Mouse (Mus musculus) gastrocnemius, postnatal 14 days (tissue): ENCODE measurements around the gene Tsx. TPM values are rescaled to one million over a fixed set of nuclear protein-coding genes. Genes with fewer than 3 reads are reported as not detected.
"Not testable (repeated sequence)": the region's sequence is repeated elsewhere in the genome, so short reads cannot be mapped to it uniquely, and the experiment has no call there.

Experiments
- DNase-seq: peaks from one replicate; pipeline ENCODE4 v3.0.0; 2021; ENCODE audit warnings: mixed read lengths
- intact Hi-C: fragments of 180-260 bp; cut with DNase I; formaldehyde crosslinking; loops from one replicate; pipeline ENCODE4 v1.15.1; 2025; ENCODE audit warnings: low total_unique reads
- long read RNA-seq, 2 experiments: library from polyadenylated mRNA; stranded (forward); transcript quantifications; one replicate each; pipeline ENCODE4 v2.0.0; 2021
- total RNA-seq, 2 experiments: library from RNA; stranded (reverse); gene quantifications; 2 replicates each; pipeline ENCODE4 v1.2.3; 2021

The Tsx gene
- not detected for total RNA-seq
- long read RNA-seq, experiment 1 = 0 reads
- long read RNA-seq, experiment 2 = 0 reads

DNA sequence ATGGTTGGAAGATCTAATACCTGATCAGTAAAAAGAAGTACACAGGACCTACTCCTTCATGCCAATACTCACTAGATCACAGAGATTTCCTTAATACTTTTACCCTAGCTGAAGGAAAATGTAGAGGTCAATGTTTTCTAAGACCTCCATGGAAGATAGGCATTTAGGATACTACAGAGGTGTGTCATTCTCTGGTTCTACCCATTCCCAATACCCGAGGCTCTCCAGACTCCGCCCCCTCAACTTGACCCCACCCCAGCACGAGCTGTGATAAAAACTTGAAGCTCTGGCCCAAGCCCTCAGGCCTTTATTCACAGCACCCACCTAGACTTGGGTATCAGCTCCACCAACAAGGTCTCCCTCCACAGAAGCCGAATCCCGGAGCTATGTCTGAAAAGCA is at the start of gene Tsx:
Gene Tsx, plus strand, starts transcription at position 301 of the 400 bp plus-strand sequence.
- intact Hi-C loops = no loop called here
- DNase-seq = no peak

DNA sequence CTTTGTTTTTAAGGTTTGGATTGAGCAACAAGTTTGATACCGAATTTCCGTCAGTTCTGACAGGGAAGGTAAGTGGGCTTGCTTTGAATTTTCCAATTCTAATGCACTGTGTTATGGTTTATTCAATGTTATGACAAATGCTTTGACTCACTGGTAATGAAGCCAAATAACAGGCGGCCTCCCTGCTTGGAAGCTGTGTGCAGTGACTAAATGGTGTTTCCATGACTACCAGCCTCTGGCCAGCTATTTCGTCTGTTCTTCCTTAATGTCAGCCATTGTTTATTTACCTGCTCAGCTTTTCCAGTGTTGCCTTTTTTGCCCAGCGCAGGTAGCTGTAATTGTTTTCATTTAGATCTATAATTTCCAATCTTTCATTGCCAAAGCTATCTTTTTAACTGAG is 48.1 kb upstream of the Tsx start:
- intact Hi-C loops = no loop called here
- no peak for DNase-seq

DNA sequence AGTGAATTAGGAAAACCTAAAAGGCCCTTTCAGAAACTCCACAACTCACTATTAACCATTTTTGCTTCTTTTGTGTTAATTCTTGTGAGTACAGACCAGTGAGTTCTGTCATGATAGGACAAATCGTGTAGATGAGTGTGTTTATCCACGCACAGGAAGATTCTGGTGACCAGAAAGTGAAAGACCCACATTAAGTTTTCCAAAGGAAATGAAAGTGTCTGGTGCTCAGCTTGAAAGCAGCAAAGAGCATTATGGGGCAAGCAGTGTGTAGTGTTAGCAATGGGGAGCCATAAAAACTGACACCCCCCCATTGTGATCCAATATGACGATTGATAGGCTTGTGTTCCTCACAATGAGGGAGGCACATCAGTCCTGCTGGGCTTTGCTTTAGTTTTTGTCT is 45.6 kb upstream of the Tsx start:
- intact Hi-C loops = no loop called here
- DNase-seq = no peak

DNA sequence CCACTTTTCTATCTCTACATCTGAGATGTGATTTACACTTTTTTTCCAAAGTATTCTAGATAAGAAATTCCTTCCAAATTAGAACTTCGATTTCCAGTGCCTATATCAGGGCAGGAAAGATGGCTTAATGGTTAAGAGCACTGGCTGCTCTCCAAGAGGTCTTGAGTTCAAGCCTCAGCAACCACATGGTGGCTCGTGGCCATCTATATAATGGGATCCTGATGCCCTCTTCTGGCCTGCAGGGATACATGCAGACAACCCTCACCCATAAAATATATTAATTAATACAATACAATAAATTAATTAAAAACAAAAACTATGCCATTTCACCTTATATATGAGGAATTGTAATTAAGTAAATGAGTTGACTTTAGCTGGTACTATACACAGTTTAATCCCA is 43.0 kb upstream of the Tsx start:
- intact Hi-C loops = loop anchor here (10.0 kb wide), 1 partner anchor 96 kb away; no protein-coding TSS in a partner anchor
- DNase-seq = no peak

DNA sequence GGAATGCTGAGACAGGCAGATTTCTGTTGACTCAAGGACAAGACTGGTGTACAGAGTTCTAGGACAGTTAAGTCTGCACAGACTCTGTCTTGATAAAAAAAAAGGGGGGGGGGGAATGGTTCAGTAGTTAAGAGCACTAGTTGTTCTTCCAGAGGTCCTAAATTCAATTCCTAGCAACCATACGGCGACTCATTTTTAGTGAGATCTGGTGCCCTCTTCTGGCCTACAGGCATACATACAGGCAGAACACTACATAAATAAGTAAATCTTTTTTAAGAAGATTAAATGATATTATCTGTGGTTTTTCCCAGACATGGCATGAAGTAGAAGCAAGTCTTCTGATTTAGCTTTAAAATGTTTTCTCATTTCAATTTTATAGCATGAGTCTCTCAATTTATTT is 42.6 kb upstream of the Tsx start:
- intact Hi-C loops = loop anchor here (10.0 kb wide), 1 partner anchor 97 kb away; no protein-coding TSS in a partner anchor
- no peak for DNase-seq

- no peak for DNase-seq
- intact Hi-C loops = loop anchor here (10.0 kb wide), 1 partner anchor 99 kb away; no protein-coding TSS in a partner anchor
These were observed 40.0 kb upstream of the Tsx start for GRCm38 (mm10) chrX:103374250-103374649.

DNA sequence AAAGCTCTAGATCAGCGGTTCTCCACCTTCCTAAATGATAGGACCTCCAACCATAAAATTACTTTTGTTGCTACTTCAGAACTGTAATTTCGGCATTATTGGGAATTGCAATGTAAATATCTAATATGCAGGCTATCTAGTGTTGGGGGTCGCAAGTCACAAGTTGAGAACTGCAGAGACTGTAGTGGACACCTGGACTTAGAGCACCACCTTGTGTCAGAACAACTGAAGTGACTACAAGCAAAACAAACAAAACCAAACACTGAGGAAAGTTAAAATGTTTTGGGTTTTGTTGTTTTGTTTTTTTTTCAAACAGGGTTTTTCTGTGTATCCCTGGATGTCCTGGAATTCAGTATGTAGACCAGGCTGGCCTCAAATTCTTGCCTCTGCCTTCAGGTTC is 29.7 kb upstream of the Tsx start:
- intact Hi-C loops = no loop called here

GRCm38 (mm10) chrX:103388131-103388530 is 26.1 kb upstream of the Tsx start:
- intact Hi-C loops = no loop called here
- no peak for DNase-seq

More for the DNA sequence above, 29.7 kb upstream of the Tsx start:
- no peak for DNase-seq

DNA sequence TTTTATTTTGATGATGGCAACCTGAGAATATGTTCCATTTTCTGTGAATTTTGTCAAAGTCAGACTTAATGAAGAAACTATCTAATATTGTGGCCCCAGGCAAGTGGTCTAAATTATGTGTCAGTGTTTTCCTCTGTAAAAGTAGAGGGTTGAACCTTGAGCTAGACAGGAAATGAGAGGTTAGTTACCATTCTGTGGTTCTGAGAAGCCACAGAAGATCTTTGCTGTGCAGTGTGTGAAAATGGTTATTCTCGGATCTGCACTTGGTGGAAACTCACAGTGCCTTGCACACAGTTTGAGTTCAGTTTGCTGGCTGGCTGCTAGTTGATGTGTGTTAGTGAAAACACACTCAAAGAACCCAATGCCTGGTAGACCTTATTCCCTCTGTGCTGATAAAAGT is 20.4 kb upstream of the Tsx start:
- intact Hi-C loops = no loop called here
- DNase-seq = no peak

- intact Hi-C loops = no loop called here
- no peak for DNase-seq
These were observed 9.2 kb upstream of the Tsx start for GRCm38 (mm10) chrX:103405021-103405420.

DNA sequence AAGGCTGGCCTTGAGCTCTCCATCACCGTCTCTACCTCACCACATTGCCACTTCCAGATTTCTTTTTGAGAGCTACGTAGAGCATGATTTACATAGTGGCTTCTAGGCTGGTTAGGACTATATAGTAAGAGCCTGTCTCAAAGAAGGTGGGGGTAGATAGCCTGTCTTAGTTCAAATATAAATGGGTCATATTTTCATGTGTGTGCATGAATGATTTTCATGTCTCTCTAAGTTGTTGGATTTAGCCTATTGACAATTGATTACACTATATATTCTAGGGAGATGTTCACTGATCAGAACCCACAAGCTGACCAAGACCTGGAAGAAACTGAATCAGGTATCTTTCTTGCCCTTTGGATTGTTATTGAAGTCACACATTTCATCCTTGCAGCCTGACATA is 7.4 kb downstream of the Tsx start, which contains the start of gene Gm26992:
Gene Gm26992, plus strand, starts transcription at position 301 of the 400 bp plus-strand sequence.
- intact Hi-C loops = no loop called here
- no peak for DNase-seq

DNA sequence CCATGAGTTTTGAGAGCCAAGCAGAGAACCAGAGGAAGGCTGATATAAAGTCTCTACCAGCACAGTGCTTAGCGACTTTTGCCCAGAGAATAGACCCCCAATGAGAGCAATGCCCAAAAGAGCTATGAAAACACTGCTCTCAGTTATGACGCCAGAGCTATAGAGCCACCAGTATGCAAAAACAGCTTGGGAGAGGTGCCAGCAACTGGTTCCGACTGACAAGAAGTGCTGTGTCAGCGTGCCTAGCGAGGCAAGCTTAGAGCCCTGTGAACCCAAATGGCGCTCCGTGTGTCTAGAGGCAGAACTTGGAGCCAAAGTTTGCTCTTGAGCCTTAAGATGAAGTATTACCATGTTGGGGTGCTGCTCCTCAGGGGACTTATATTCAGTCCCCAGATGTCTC is 13.4 kb downstream of the Tsx start:
- intact Hi-C loops = no loop called here
- no peak for DNase-seq

DNA sequence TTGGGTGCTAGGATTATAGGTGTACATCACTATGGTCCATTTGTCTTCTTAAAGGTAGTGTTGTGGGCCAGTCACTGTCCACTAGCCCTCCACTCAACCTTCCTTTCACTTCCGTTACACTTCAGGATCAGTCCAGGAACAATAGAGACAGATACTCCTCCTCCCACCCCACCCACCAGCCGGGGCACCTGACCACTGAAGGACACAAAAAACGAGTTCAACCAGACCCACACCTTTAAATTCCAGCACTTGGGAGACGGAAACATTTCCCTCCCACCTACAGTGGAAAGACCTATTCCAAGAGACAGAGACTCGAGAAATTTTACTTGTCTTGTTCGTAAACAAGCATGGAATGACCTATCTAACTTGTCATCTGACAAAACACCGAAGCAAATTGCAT is 18.0 kb downstream of the Tsx start:
- intact Hi-C loops = no loop called here
- DNase-seq = no peak

GRCm38 (mm10) chrX:103438023-103438422 is 23.8 kb downstream of the Tsx start:
- intact Hi-C loops = loop anchor here (5.0 kb wide), 1 partner anchor 176 kb away; no protein-coding TSS in a partner anchor
- DNase-seq = no peak

GRCm38 (mm10) chrX:103440803-103441202 is 26.5 kb downstream of the Tsx start:
- no peak for DNase-seq
- intact Hi-C loops = no loop called here

DNA sequence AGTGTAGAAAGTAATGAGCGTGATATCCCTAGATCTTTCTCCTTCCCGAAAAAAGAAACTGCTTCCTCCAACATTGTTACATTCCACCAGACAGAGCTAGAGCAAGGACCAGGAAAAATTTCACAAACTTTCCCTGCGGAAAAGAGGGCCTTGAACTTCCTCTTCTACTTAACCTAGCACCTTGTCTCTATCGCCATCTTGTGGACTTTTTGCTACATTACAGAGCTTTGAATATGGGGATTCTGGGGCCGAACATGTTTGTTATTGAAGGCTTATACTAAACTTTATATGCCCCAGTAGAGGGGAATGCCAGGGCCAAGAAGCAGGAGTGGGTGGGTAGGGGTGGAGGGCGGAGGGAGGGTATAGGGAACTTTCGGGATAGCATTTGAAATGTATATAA is 29.5 kb downstream of the Tsx start:
- no peak for DNase-seq
- intact Hi-C loops = no loop called here

GRCm38 (mm10) chrX:103447539-103448169 is 33.4 kb downstream of the Tsx start:
- intact Hi-C loops = no loop called here

GRCm38 (mm10) chrX:103448429-103448828 is 34.2 kb downstream of the Tsx start:
- DNase-seq, intact Hi-C loops: not testable (repeated sequence)

More at GRCm38 (mm10) chrX:103447539-103448169, 33.4 kb downstream of the Tsx start:
- DNase-seq = no peak

- intact Hi-C loops, DNase-seq: not testable (repeated sequence)
These were observed 34.9 kb downstream of the Tsx start for GRCm38 (mm10) chrX:103448943-103449722.

DNA sequence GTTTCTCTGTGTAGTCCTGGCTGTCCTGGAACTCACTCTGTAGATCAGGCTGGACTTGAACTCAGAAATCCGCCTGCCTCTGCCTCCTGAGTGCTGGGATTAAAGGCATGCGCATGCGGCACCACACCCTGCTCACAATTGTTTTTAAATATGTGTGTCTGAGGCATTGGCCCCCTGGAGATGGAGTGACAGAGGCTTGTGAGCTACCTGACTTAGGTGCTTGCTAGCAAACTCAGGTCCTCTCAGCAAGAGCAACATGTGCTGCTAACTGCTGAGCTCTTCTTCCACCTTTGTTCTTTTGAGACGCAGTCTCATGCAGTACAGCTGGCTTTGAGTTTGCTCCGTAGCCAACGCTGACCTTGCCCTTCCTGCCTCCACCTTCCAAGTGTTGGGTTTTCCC is 38.5 kb downstream of the Tsx start:
- DNase-seq = no peak
- intact Hi-C loops = no loop called here

DNA sequence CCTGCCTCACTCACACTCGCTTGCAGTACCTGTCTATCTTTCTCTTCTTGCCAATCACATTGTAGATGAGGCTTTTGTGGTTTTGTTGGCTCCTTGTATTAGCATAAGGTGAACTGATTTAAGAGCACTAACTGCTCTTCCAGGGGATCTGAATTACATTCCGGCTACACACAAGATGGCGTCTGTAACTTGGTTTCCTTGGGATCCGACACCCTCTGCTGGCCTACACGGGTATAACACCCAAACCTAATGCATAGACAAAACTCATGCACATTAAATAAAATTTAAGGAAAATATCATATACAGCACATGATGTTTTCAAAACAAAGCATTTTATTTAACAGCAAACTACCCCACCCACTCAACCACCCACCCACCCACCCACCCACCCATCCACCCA is 45.8 kb downstream of the Tsx start:
- DNase-seq = no peak
- intact Hi-C loops = no loop called here
